Mouse (Mus musculus): ENCODE results near the gene Cd79a.
"Not testable (repeated sequence)": the region's sequence is repeated elsewhere in the genome, so short reads cannot be mapped to it uniquely, and the experiment has no call there.

DNA sequence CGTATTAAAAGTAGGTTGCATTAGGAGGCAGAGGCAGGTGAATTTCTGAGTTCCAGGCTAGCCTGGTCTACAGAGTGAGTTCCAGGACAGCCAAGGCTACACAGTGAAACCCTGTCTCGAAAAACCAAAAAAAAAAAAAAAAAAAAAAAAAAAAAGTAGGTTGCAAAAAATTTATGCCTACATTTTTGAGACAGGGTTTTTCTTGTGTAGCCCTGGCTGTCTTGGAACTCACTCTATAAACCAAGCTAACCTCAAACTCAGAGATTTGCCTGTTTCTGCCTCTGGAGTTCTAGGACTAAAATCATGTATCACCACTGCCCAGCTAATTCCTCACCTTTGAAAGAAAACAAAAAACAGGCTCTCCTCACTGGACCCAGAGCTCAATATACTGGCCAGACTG is 1.4 kb upstream of the Cd79a start:
- TF ChIP-seq GATA2 (IDR thresholded peaks at IDR 0.05; ENCODE audit: borderline replicate concordance, low read depth, low read length); CTCF (IDR thresholded peaks at IDR 0.05; ENCODE audit: low read depth, low read length): not testable (repeated sequence)
